In the genomic region with DNA sequence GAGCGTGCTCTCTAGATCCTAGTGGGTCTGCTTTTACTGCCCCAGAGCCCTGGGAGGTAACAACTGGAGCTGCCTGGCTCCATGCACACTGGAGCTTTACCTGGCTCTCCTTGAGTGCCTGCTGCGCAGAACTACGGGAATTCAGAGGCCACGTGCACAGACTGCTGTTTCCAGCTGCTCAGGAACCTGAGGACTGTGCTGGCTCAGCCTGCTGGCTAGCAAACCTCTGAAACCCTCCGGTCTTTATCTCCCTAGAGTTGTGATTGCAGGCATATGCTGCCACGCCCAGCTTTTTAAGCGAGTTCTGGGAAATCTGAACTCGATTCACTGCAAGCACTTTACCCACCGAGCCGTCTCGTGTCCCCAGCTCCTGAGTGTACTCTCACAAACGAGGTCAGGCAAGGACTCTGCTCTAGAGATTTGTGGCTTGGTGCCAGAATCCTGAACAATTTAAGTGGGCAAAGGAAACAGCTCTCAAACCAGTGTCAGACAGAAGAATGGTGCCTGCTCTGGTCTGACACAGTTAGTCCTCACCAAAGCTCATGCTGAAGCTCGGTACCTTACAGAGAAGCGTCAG, we compare ENCODE assay signal across 16 mouse cellular contexts. TPM values are rescaled to one million over a fixed set of nuclear protein-coding genes. Genes with fewer than 3 reads are reported as not detected.
A peak's percentile ranks its signal among the peaks of the same experiment; 100 is the strongest.
DNase-seq lines count a peak whose midpoint lies in the region; ATAC-seq and TF ChIP-seq lines count a peak whose summit lies in the region.
"Had no signal": no experiment of that assay in that cellular context is flagged by ENCODE, and none has a peak within 500 bp of the region (broad histone marks: within the 10 kb centered on the region; RNA-seq: fewer than 3 reads in every experiment).

No protein-coding gene starts in this region.

- 55% methylated on average over 14 of the region's 14 CpGs for WGBS in lung, adult 2 months
- 75% methylated on average over 14 of the region's 14 CpGs for WGBS in forebrain, embryonic 13.5 days

- no peak for TF ChIP-seq POLR2A in lung, adult 2 months (IDR thresholded peaks at IDR 0.05; ENCODE audit: borderline replicate concordance, extremely low read depth, low read depth, low read length)

- peaks cover 6% of the 10 kb centered on the region for H3K4me1 ChIP-seq in lung, adult 2 months (ENCODE audit: control insufficient read depth, insufficient read depth, low read length)
- H3K4me1 ChIP-seq in forebrain, embryonic 13.5 days, result no peaks in the 10 kb centered on the region

- no peak overlapping the region for H3K4me3 ChIP-seq in lung, adult 2 months (replicated peaks; ENCODE audit: extremely low read depth, low read depth, low read length)
- no peak overlapping the region for H3K4me3 ChIP-seq in forebrain, embryonic 13.5 days

- intact Hi-C loops in heart, postnatal 25 days (cut with DNase I), result loop anchor here (10.0 kb wide), 1 partner anchor 64 kb away; no protein-coding TSS in a partner anchor

- ATAC-seq in forebrain, embryonic 13.5 days, result no peak
- no peak for ATAC-seq in megakaryocyte, adult 5-6 weeks (ENCODE audit: poor library complexity, severe bottlenecking)
- ATAC-seq: inflammation-experienced regulatory T-cells, adult 6 months had no signal

- H3K27ac ChIP-seq in forebrain, embryonic 13.5 days, result no peak overlapping the region

- peak; percentile 7 for DNase-seq in heart, adult 8-10 months (ENCODE audit: low spot score)
- no peak for DNase-seq in heart, postnatal 25 days (ENCODE audit: low spot score)
- peak; percentile 5 for DNase-seq in Muller cell, postnatal 12 days (ENCODE audit: inconsistent ontology term)
- peak; percentile 1 to 28 for DNase-seq in heart, adult 9 months (ENCODE audit: low spot score in 2 of 2)
- DNase-seq in lung, adult 2 months, result peak; percentile 20
- DNase-seq: right cerebral cortex, adult 18-20 months had no signal

- H3K36me3 ChIP-seq in forebrain, embryonic 13.5 days (ENCODE audit: poor library complexity, severe bottlenecking), result no peaks in the 10 kb centered on the region

- H3K27me3 ChIP-seq in forebrain, embryonic 13.5 days, result no peaks in the 10 kb centered on the region
- H3K27me3 ChIP-seq: CH12.LX had no signal

- H3K9ac ChIP-seq in forebrain, embryonic 13.5 days, result no peak overlapping the region

- no peaks in the 10 kb centered on the region for H3K9me3 ChIP-seq in forebrain, embryonic 13.5 days (replicated peaks)

- TF ChIP-seq CTCF in lung, adult 2 months (IDR thresholded peaks at IDR 0.05; ENCODE audit: insufficient read depth, low read length), result no peak

- no peak overlapping the region for H3K4me2 ChIP-seq in forebrain, embryonic 13.5 days
- H3K4me2 ChIP-seq: liver, embryonic 11.5 days; midbrain, embryonic 11.5 days had no signal

RNA-seq across cellular contexts. Expression of a gene that starts 10.7 kb away (rescaled TPM):
- total RNA-seq in heart, adult 8-10 months (2022), result not detected
- total RNA-seq in heart, postnatal 25 days (2021), result not detected
- polyA plus RNA-seq in lung, adult 2 months (2012; rRNA removed), result not detected in 2 replicates
- not detected in 2 replicates for polyA plus RNA-seq in forebrain, embryonic 13.5 days (2015; fragmentation: Nextera tagmentation; extraction: Ambion mirVana)
- not detected in 2 replicates for total RNA-seq in megakaryocyte, adult 5-6 weeks (2015)
- total RNA-seq in megakaryocyte, adult 5-6 weeks (2017), result not detected in 2 replicates
- total RNA-seq: CH12.LX; gastrocnemius, adult 8-10 months; left cerebral cortex, adult 18-20 months had no signal
- polyA plus RNA-seq: cortical plate, adult 2 months; inflammation-experienced regulatory T-cells, adult 6 months; liver, embryonic 11.5 days; midbrain, embryonic 11.5 days; neural tube, embryonic 11.5 days had no signal

RNA-seq across cellular contexts. Expression of a gene that starts 13.8 kb away (rescaled TPM):
- total RNA-seq in heart, adult 8-10 months (2022), result not detected
- not detected for total RNA-seq in heart, postnatal 25 days (2021)
- not detected in 2 replicates for polyA plus RNA-seq in lung, adult 2 months (2012; rRNA removed)
- not detected in 2 replicates for polyA plus RNA-seq in forebrain, embryonic 13.5 days (2015; fragmentation: Nextera tagmentation; extraction: Ambion mirVana)
- total RNA-seq in megakaryocyte, adult 5-6 weeks (2015), result not detected in 2 replicates
- not detected in 2 replicates for total RNA-seq in megakaryocyte, adult 5-6 weeks (2017)
- total RNA-seq: CH12.LX; gastrocnemius, adult 8-10 months; left cerebral cortex, adult 18-20 months had no signal
- polyA plus RNA-seq: cortical plate, adult 2 months; inflammation-experienced regulatory T-cells, adult 6 months; liver, embryonic 11.5 days; midbrain, embryonic 11.5 days; neural tube, embryonic 11.5 days had no signal

RNA-seq across cellular contexts. Expression of a gene that starts 17.1 kb away (rescaled TPM):
- not detected for total RNA-seq in heart, adult 8-10 months (2022)
- not detected for total RNA-seq in heart, postnatal 25 days (2021)
- not detected in 2 replicates for polyA plus RNA-seq in lung, adult 2 months (2012; rRNA removed)
- polyA plus RNA-seq in forebrain, embryonic 13.5 days (2015; fragmentation: Nextera tagmentation; extraction: Ambion mirVana), result not detected in 2 replicates
- not detected in 2 replicates for total RNA-seq in megakaryocyte, adult 5-6 weeks (2015)
- not detected in 2 replicates for total RNA-seq in megakaryocyte, adult 5-6 weeks (2017)
- total RNA-seq: CH12.LX; gastrocnemius, adult 8-10 months; left cerebral cortex, adult 18-20 months had no signal
- polyA plus RNA-seq: cortical plate, adult 2 months; inflammation-experienced regulatory T-cells, adult 6 months; liver, embryonic 11.5 days; midbrain, embryonic 11.5 days; neural tube, embryonic 11.5 days had no signal

RNA-seq across cellular contexts. Expression of a gene that starts 20.2 kb away (rescaled TPM):
- not detected for total RNA-seq in heart, adult 8-10 months (2022)
- not detected for total RNA-seq in heart, postnatal 25 days (2021)
- polyA plus RNA-seq in lung, adult 2 months (2012; rRNA removed), result not detected in 2 replicates
- not detected in 2 replicates for polyA plus RNA-seq in forebrain, embryonic 13.5 days (2015; fragmentation: Nextera tagmentation; extraction: Ambion mirVana)
- not detected in 2 replicates for total RNA-seq in megakaryocyte, adult 5-6 weeks (2015)
- not detected in 2 replicates for total RNA-seq in megakaryocyte, adult 5-6 weeks (2017)
- total RNA-seq: CH12.LX; gastrocnemius, adult 8-10 months; left cerebral cortex, adult 18-20 months had no signal
- polyA plus RNA-seq: cortical plate, adult 2 months; inflammation-experienced regulatory T-cells, adult 6 months; liver, embryonic 11.5 days; midbrain, embryonic 11.5 days; neural tube, embryonic 11.5 days had no signal

RNA-seq across cellular contexts. Expression of a gene that starts 23.3 kb away (rescaled TPM):
- not detected for total RNA-seq in heart, adult 8-10 months (2022)
- total RNA-seq in heart, postnatal 25 days (2021), result not detected
- polyA plus RNA-seq in lung, adult 2 months (2012; rRNA removed), result not detected in 2 replicates
- not detected in 2 replicates for polyA plus RNA-seq in forebrain, embryonic 13.5 days (2015; fragmentation: Nextera tagmentation; extraction: Ambion mirVana)
- total RNA-seq in megakaryocyte, adult 5-6 weeks (2015), result not detected in 2 replicates
- total RNA-seq in megakaryocyte, adult 5-6 weeks (2017), result not detected in 2 replicates
- total RNA-seq: CH12.LX; gastrocnemius, adult 8-10 months; left cerebral cortex, adult 18-20 months had no signal
- polyA plus RNA-seq: cortical plate, adult 2 months; inflammation-experienced regulatory T-cells, adult 6 months; liver, embryonic 11.5 days; midbrain, embryonic 11.5 days; neural tube, embryonic 11.5 days had no signal
